Comparison of ENCODE assay signal across 8 mouse cellular contexts in genomic region chr10:99261151-99261635, GRCm38 (mm10). TPM values are rescaled to one million over a fixed set of nuclear protein-coding genes. Genes with fewer than 3 reads are reported as not detected.
DNase-seq lines count a peak whose midpoint lies in the region; ATAC-seq and TF ChIP-seq lines count a peak whose summit lies in the region.

No protein-coding gene starts in this region.

- under 1% methylated on average over 30 of the region's 30 CpGs for WGBS in hindbrain, embryonic 13.5 days
- 2% methylated on average over 30 of the region's 30 CpGs for WGBS in limb, embryonic 15.5 days

- DNase-seq in ES-CJ7 (ENCODE audit: low read depth, low spot score) = peak; percentile 78
- peak; percentile 69 for DNase-seq in embryo, embryonic 10 days (ENCODE audit: low spot score)
- no peak for DNase-seq in adrenal gland, postnatal 25 days
- no peak for DNase-seq in gastrocnemius, postnatal 36 days

- H3K9ac ChIP-seq in hindbrain, embryonic 13.5 days = peak overlapping the region; percentile 80
- peak overlapping the region; percentile 66 for H3K9ac ChIP-seq in limb, embryonic 15.5 days

- peak overlapping the region; percentile 99 for H3ac ChIP-seq in C2C12 (ENCODE audit: control insufficient read depth, insufficient read length, low read depth)

- peaks cover 43% of the 10 kb centered on the region for H3K4me1 ChIP-seq in hindbrain, embryonic 13.5 days (replicated peaks)
- H3K4me1 ChIP-seq in limb, embryonic 15.5 days = peaks cover 18% of the 10 kb centered on the region; the same call in 1 of the 2 replicates

- no peak for TF ChIP-seq CTCF in C2C12 (IDR thresholded peaks at IDR 0.05; ENCODE audit: control insufficient read depth, insufficient read depth, insufficient read length)

- ATAC-seq in hindbrain, embryonic 13.5 days (ENCODE audit: low FRiP score) = peak; percentile 6; the same call in 1 of the 2 replicates
- ATAC-seq in limb, embryonic 15.5 days (ENCODE audit: insufficient number of reproducible peaks, low FRiP score, low TSS enrichment, low read depth) = no peak; the same call in 1 of the 2 replicates
- ATAC-seq in neutrophil, adult 5-6 weeks (ENCODE audit: extremely low read depth, insufficient number of reproducible peaks, low FRiP score, poor library complexity, severe bottlenecking) = peak; percentile 20

- intact Hi-C loops in gastrocnemius, postnatal 36 days (cut with DNase I) = no loop called here

- H3K79me3 ChIP-seq in C2C12 (ENCODE audit: low read depth) = peaks cover 32% of the 10 kb centered on the region

- peak overlapping the region; percentile 85 for H3K4me2 ChIP-seq in hindbrain, embryonic 13.5 days
- peak overlapping the region; percentile 74 for H3K4me2 ChIP-seq in limb, embryonic 15.5 days

- H3K27me3 ChIP-seq in C2C12 (ENCODE audit: control insufficient read depth, insufficient read depth, insufficient read length) = no peaks in the 10 kb centered on the region
- H3K27me3 ChIP-seq in hindbrain, embryonic 13.5 days = peaks cover 13% of the 10 kb centered on the region
- H3K27me3 ChIP-seq in limb, embryonic 15.5 days = no peaks in the 10 kb centered on the region

- peak overlapping the region; percentile 97 for H3K4me3 ChIP-seq in C2C12 (ENCODE audit: insufficient read depth, poor library complexity, severe bottlenecking)
- H3K4me3 ChIP-seq in hindbrain, embryonic 13.5 days = peak overlapping the region; percentile 55
- H3K4me3 ChIP-seq in limb, embryonic 15.5 days = peak overlapping the region; percentile 70

- no peaks in the 10 kb centered on the region for H3K9me3 ChIP-seq in hindbrain, embryonic 13.5 days
- H3K9me3 ChIP-seq in limb, embryonic 15.5 days = no peaks in the 10 kb centered on the region

- H3K36me3 ChIP-seq in C2C12 (ENCODE audit: control insufficient read depth, insufficient read depth) = peaks cover 22% of the 10 kb centered on the region
- H3K36me3 ChIP-seq in hindbrain, embryonic 13.5 days = peaks cover 1% of the 10 kb centered on the region; the same call in 1 of the 2 replicates
- H3K36me3 ChIP-seq in limb, embryonic 15.5 days = no peaks in the 10 kb centered on the region

- H3K79me2 ChIP-seq in C2C12 (ENCODE audit: control insufficient read depth, insufficient read depth) = peaks cover 54% of the 10 kb centered on the region

- peak overlapping the region; percentile 91 for H3K27ac ChIP-seq in hindbrain, embryonic 13.5 days
- peak overlapping the region; percentile 97 for H3K27ac ChIP-seq in limb, embryonic 15.5 days

TF ChIP-seq in C2C12, 6 proteins besides CTCF, POLR2A, EP300 and RAD21:
- TF ChIP-seq MYOG (IDR thresholded peaks at IDR 0.05; ENCODE audit: control insufficient read depth, extremely low read depth, insufficient read length) (no peak), MYOD1 (IDR thresholded peaks at IDR 0.05; ENCODE audit: control insufficient read depth, insufficient read length, low read depth) (peak; percentile 19)
TF ChIP-seq in C2C12: peak in this region for 1.

RNA-seq across cellular contexts. Expression of gene Dusp6, which starts 1.8 kb away (rescaled TPM):
- polyA plus RNA-seq in C2C12 (2012; fragmentation: generic; extraction: Trizol) = 40.3 TPM
- 27.2 and 27.7 TPM in 2 replicates for polyA plus RNA-seq in hindbrain, embryonic 13.5 days (2015; fragmentation: Nextera tagmentation; extraction: Ambion mirVana)
- polyA plus RNA-seq in limb, embryonic 15.5 days (2015; fragmentation: Nextera tagmentation; extraction: Ambion mirVana) = 66.8 and 71.9 TPM in 2 replicates
- total RNA-seq in neutrophil, adult 5-6 weeks (2017) = 136 and 143 TPM in 2 replicates
- 101 and 136 TPM in 2 replicates for total RNA-seq in adrenal gland, postnatal 25 days (2021)
- total RNA-seq in gastrocnemius, postnatal 36 days (2021) = 10 to 100 TPM; 16.4 to 17.4 TPM

Comparison
In these comparisons a context has a peak if more than half of its experiments do, and no peak if none do; other contexts are left out.
1. DNase-seq: peak in ES-CJ7 (single experiment) and embryo, embryonic 10 days (single experiment); none in adrenal gland, postnatal 25 days (single experiment) and gastrocnemius, postnatal 36 days (0 of 2).
2. Peak in every context shown above with its lines, with median percentiles within 50 percentile points of each other: H3K4me3 ChIP-seq.